Mouse (Mus musculus): ENCODE measurements around the gene Vamp3.

DNA sequence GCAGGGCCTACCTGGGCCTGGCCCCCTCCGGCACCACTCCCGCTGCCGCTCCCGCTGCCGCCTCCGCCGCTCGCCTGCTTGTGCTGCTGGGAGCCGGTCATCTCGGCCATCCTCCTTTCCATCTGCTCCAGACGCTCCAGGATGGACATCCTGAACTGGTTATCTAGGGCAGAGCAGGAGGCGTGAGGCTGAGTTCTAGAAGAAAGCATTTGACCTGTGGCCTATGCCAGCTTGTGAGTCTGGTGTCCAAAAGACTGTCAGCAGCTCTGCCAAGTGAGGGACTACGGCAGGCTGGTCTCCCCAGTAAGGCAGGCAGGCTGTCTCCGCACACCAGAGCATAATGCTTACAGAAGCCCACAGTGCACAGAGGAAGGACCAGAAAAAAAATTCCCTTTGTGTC lies 31.1 kb upstream of the Vamp3 start:
- no peak for TF ChIP-seq CTCF (IDR thresholded peaks at IDR 0.05; ENCODE audit: extremely low read depth, insufficient read length, insufficient replicate concordance, low read depth, low read length)
- TF ChIP-seq POLR2A (IDR thresholded peaks at IDR 0.05; ENCODE audit: low read depth, low read length) = no peak

All from small intestine, adult 2 months (tissue).